Mouse (Mus musculus) ES-E14 (cell line): Measurements from ENCODE around the gene Zfx.

ENCODE experiments used
- CHD2 ChIP-seq: IDR thresholded peaks from 2 replicates; pipeline ENCODE4 v1.6.1; 2014; ENCODE audit warnings: mild to moderate bottlenecking, low read depth, low read length, inconsistent platforms
- HCFC1 ChIP-seq: IDR thresholded peaks from 2 replicates; pipeline ENCODE4 v1.6.1; 2012; ENCODE audit warnings: low read length, inconsistent platforms, borderline replicate concordance; ENCODE audit not compliant: insufficient read depth
- MAFK ChIP-seq: IDR thresholded peaks from 2 replicates; pipeline ENCODE4 v1.6.1; 2014; ENCODE audit warnings: mild to moderate bottlenecking, low read depth, low read length, inconsistent platforms; ENCODE audit not compliant: insufficient read depth
- ZC3H11A ChIP-seq: IDR thresholded peaks from 2 replicates; pipeline ENCODE4 v1.6.1; 2012; ENCODE audit warnings: low read depth, mild to moderate bottlenecking, inconsistent platforms, low read length, borderline replicate concordance
- ZNF384 ChIP-seq: IDR thresholded peaks from 2 replicates; pipeline ENCODE4 v1.6.1; 2012; ENCODE audit warnings: low read depth, low read length, inconsistent platforms

- TF ChIP-seq ZC3H11A (no peak), HCFC1 (no peak), MAFK (no peak), ZNF384 (no peak), CHD2 (no peak)
Measured at GRCm38 (mm10) chrX:94102938-94103337, 20.6 kb downstream of the Zfx start.
